Mouse (Mus musculus) left cerebral cortex, postnatal 25 days (tissue): ENCODE measurements around the gene Gm11213. TPM values are rescaled to one million over a fixed set of nuclear protein-coding genes. Genes with fewer than 3 reads are reported as not detected.

Experiments used
- DNase-seq, 2 experiments: peaks; one replicate each; pipeline ENCODE4 v3.0.0; 2022; ENCODE audit warnings: low spot score in 2 of 2, mixed read lengths in 1 of 2
- intact Hi-C: fragments of 180-260 bp; cut with DNase I; formaldehyde crosslinking; loops from one replicate; pipeline ENCODE4 v1.15.1; 2025
- total RNA-seq, 2 experiments: library from RNA; stranded (reverse); gene quantifications; 2 replicates each; pipeline ENCODE4 v1.2.3; 2021

The Gm11213 gene
- total RNA-seq, 2 experiments from 2014 or later: not detected

- DNase-seq: no peak
- intact Hi-C loops: no loop called here
Observed at GRCm38 (mm10) chr4:63553789-63554576, 51.1 kb downstream of the Gm11213 start.

- intact Hi-C loops: no loop called here
- DNase-seq: peak in 1 of 2 experiments; percentile 72
Observed at GRCm38 (mm10) chr4:63552865-63553264, 52.2 kb downstream of the Gm11213 start.

GRCm38 (mm10) chr4:63550908-63551307 is 54.2 kb downstream of the Gm11213 start:
- intact Hi-C loops: no loop called here
- DNase-seq: no peak

GRCm38 (mm10) chr4:63548491-63548890 is 56.6 kb downstream of the Gm11213 start:
- intact Hi-C loops: loop anchor here (5.0 kb wide), 1 partner anchor 126 kb away; no protein-coding TSS in a partner anchor
- no peak for DNase-seq

DNA sequence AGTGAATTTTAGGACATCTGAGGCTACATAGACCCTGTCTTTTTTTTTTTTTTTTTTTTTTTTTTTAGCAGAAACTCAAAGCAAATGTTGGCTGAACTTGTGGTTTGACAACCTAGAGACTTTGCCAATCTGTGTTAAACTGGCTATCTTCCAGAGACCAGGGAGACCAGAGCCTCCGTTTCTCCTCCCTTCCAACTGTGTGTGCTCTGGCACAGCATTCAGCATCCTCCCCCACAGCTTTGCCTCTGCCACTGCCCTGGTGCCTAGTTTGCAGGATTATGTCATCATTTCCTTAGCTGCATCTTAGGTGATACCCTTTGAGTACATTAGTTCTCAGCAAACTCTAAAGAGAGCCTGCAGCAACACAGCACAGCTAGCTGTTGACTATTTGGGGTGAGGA is 57.3 kb downstream of the Gm11213 start:
- DNase-seq: peak in 1 of 2 experiments; percentile 27
- intact Hi-C loops: loop anchor here (5.0 kb wide), 1 partner anchor 125 kb away; no protein-coding TSS in a partner anchor

Other genes starting within 250 kb of the Gm11213 start
- not detected for gene Orm3, start 249.1 kb downstream of the Gm11213 start, total RNA-seq
- gene Orm2, start 242.8 kb downstream of the Gm11213 start, total RNA-seq: not detected
- gene Akna, start 201.9 kb downstream of the Gm11213 start, total RNA-seq: 1 to 10 TPM; 2.9 to 3.0 TPM
- gene Whrn, start 109.3 kb downstream of the Gm11213 start, total RNA-seq: 10 to 100 TPM; 46.4 TPM
- 100 to 1,000 TPM; 144 to 147 TPM for gene Atp6v1g1, start 60.5 kb downstream of the Gm11213 start, total RNA-seq
- 10 to 100 TPM; 10.8 to 12.2 TPM for gene Tmem268, start 46.5 kb downstream of the Gm11213 start, total RNA-seq
- not detected for gene Tex48, start 17.2 kb upstream of the Gm11213 start, total RNA-seq
- not detected for gene Gm11214, start 58.1 kb upstream of the Gm11213 start, total RNA-seq
- gene Tnfsf15, start 139.9 kb upstream of the Gm11213 start, total RNA-seq: under 1 TPM; 0.09 to 0.11 TPM